Mouse (Mus musculus): ENCODE measurements at regions not wholly inside any gene's neighbourhood (a gene's known extent, or its start where the extent isn't known, plus 50 kb on each side); places are given as distances from the start of the nearest gene placed in this dataset.
A peak's percentile ranks its signal among the peaks of the same experiment; 100 is the strongest.
"Not testable (repeated sequence)": the region's sequence is repeated elsewhere in the genome, so short reads cannot be mapped to it uniquely, and the experiment has no call there.

- DNase-seq (ENCODE audit: low read depth, low spot score): not testable (repeated sequence)
Measured at GRCm38 (mm10) chr4:20895081-20895480, 790.7 kb downstream of the Prdm13 start.

- DNase-seq (ENCODE audit: low read depth, low spot score): peak; percentile 5
Measured at GRCm38 (mm10) chr4:20893872-20894271, 791.9 kb downstream of the Prdm13 start.

GRCm38 (mm10) chr4:20860696-20861428, 824.9 kb downstream of the Prdm13 start:
- no peak for DNase-seq (ENCODE audit: low read depth, low spot score)

GRCm38 (mm10) chr4:20860066-20860465, 825.7 kb downstream of the Prdm13 start:
- DNase-seq (ENCODE audit: low read depth, low spot score): not testable (repeated sequence)

- DNase-seq (ENCODE audit: low read depth, low spot score): no peak
Measured at GRCm38 (mm10) chr4:20848424-20848823, 837.3 kb downstream of the Prdm13 start.

- DNase-seq (ENCODE audit: low read depth, low spot score): no peak
Measured at GRCm38 (mm10) chr4:20844570-20844969, 841.2 kb downstream of the Prdm13 start.

Measured in 3T3-L1 (cell line).